Mouse (Mus musculus): ENCODE data around the gene Dcbld2.

DNA sequence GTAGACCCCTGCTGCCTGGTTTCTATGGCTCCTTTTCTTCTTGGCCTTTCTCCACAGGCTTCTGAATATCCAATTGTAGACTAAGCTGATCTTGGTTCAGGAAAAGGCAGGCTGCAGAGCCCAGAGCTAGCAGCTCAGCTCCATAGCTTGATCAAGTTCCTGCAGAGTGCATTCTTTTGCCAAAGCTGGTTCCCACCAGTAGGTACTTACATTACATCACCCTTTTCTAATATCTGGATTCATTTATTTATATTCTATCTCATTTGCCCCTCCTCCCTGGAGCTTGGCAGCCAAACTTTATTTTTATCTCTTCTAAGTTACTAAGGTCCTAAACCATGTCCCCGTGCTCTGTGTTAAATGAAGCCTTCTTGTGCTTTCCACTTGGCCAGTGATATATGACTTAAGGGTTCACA lies 90.9 kb downstream of the Dcbld2 start:
- TF ChIP-seq CTCF (IDR thresholded peaks at IDR 0.05; ENCODE audit: borderline replicate concordance, control insufficient read depth, extremely low read depth, insufficient read depth, low read length, poor library complexity) (no peak), POLR2A (IDR thresholded peaks at IDR 0.05; ENCODE audit: control insufficient read depth, extremely low read depth, insufficient read depth, low read length, poor library complexity) (no peak)

Measured in thymus, adult 2 months (tissue).